Mouse (Mus musculus): ENCODE measurements around the gene Oasl1. TPM values are rescaled to one million over a fixed set of nuclear protein-coding genes. Genes with fewer than 3 reads are reported as not detected.

Oasl1 gene
- total RNA-seq, 1 experiment from 2014 or later = 1.5 TPM

DNA sequence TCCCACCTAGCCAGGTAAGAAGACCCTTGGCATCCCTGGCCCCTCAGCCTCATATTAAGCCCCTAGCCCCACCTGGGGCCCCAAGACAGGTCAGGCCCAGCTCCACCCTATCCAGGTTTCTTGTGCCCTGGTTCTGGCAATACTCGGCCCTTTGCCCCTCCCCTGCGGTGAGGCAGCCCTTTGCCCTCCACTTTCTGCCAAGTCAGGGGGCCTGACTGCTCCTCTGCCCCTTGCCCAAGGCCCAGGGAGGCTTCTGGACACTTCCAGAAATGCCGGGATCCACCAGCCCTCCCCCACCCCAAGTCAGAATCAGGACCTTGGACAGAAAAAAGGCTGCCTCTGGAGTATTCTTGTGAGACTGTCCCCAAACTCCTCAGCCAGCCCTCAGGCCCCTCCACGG lies 46.0 kb downstream of the Oasl1 start:
- DNase-seq = no peak

DNA sequence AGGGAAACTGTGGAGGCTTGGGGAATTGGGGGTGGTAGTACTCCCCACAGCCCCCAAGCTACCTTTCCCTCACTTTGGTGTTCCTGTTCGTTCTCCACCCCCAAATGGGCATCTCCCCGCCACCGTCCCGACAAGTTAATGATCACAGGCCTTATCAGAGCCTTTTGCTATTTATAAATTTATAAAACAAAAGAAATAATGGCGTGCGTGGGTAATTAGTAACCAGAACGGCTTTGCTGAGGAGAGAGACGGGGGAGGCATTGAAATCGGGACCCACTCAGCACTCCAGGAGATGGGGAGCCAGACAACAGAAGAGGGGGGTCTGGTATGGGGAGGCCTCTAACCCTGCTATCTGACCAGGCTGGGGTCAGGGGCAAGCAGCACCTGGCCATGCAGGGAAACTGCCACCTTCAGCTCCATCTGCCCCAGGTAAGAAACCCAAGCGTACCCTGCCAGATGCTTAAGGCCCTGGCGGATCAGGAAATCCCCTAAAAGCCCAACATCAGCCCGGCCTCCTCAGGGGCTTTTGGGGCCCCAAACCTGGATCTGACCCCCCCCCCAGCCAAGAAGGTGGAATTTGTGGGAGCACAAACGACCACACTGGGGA lies 46.7 kb downstream of the Oasl1 start:
- no peak for DNase-seq

DNA sequence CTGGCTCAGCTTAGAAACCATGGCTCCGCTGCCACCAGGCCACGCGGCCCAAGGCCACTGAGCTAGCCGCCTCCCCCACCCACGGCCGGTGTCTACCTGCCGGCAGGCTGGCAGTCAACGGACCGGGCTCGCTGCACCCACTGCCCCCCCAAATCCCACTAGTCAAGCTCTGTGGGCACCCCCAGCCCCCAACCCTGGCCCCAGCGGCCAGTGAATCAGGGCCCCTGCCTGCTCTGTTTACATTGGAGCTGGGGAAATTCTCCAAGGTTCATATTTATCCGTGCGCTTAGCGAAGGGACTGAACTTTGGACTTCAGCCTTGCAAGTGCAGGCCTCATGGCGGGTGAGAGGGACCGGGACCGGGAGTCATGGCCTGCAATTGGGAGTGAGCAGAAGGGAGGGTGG lies 47.8 kb downstream of the Oasl1 start, which contains the start of gene Hnf1a:
Gene Hnf1a, minus strand, starts transcription at position 271 of the 404 bp plus-strand sequence.
- DNase-seq = no peak

DNA sequence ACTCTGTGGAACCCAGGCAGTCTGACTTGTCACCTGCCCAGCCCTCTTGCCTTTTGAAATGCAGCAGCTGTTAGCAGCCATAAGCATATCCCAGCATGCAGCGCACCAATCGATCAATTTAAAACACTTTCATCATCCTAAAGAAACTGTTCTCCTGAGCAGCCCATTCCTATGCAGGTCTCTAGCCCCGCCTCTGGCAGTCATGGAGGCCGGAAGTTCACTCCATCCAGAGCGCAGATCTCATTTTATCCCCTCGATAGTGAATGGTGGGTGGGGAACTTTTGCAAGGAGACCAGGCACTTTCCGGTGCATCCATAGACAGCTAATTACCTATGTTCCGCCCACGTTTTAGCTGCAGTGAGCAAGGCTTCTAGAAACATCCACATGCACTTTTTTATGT lies 49.2 kb downstream of the Oasl1 start:
- no peak for DNase-seq

DNA sequence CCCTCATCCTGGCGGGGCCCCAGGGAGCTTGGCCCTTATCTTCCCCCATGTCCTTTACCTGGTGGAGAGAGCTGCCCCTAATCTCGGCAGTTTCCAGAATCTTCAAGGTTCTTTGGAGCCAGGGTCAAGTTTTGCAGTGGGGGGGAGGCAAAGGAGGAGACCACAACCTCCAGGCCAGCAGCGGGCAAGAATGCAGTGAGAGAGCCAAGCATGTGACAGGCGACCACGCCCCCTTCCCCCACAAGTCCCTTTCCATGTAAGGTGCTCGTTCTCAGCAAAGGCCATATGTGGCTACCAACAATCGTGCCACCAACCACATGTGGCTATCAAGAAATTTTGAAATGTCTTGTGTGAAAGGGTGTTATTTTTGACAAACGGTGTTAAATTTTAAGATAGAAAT lies 50.1 kb downstream of the Oasl1 start:
- no peak for DNase-seq

DNA sequence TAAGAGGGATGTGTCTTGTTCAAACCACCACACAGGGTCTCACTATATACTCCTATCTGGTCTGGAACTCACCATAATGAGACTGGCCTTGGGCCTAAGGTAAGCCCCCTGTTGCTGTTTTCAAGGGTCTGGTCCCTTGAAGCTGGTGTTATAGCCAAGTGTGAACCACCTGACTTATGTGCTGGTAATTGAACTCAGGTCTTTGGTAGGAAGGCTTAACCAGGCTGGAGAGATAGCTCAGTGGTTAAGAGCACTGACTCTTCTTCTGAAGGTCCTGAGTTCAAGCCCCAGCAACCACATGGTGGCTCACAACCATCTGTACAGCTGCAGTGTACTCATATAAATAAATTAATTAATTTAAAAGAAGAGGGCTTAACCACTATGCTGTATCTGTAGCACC lies 53.9 kb downstream of the Oasl1 start:
- no peak for DNase-seq

DNA sequence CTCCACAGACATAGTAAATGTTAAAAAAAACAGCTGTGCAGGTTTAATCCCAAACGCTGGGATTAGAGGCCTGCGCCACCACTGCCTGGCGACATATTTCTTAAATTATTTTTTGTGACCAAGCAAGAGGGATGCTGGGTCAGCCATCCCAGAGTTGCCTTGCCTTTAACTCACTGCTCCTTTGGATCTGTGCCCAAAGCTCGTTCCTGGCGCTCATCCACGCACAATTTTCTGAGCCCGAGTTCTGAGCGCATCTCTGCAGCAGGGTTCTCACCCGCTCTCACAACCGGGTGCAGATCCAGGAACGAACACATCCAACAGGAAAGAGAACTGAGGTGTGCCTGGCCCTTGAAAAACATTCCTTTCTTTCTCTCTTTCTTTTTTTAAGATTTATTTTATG lies 55.4 kb downstream of the Oasl1 start:
- DNase-seq = peak; percentile 25

DNA sequence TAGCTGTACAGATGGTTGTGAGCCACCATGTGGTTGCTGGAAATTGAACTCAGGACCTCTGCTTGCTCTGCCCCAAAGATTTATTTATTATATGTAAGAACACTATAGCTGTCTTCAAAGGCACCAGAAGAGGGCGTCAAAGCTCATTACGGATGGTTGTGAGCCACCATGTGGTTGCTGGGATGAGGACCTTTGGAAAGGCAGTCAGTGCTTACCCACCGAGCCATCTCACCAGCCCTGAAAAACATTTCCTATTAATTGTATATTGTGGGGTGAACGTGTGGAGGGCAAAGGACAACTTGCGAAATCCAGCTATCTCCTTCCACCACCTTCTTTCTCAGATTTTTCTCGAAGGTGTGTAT lies 55.8 kb downstream of the Oasl1 start:
- DNase-seq = no peak

DNA sequence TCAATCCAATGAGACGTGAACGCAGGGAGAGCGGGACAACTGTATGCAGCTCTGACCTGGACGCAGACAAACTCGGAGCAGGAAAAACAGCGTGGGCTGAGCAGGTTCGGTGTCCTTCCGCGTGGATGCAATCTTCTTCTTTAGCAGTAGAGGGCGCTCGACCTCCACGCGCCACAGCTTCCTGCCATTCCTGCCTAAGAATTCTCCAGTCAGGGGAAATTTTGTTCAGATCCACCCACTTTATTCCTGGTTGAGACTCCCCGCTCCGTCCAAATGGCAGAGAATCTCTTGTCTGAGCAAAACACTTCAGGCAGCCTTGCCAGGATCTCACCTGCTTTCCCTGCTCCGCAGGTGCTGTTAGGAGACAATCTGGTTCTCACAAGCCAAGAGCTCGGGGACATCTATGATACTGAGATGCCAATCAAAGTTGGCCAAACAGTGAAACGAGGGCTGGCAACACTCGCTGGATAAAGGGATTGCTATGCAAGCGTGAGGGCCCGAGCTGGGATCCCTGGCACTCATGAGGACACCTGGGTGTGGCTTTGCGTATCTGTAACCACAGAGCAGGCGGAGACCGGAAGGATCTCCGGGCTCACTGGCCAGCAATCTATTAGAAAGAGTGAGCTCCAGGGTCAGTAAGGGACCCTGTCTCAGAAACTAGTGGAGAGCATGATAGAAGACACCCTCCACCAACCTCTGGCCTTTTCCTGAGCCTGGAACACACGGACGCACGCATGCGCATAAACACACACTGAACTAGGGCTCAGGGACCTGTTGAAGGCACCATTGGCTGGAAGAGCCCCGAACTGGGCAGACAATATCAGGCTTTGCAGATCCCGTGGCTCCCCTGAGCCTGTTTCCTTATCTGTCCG lies 56.4 kb downstream of the Oasl1 start:
- peak; percentile 81 for DNase-seq

DNA sequence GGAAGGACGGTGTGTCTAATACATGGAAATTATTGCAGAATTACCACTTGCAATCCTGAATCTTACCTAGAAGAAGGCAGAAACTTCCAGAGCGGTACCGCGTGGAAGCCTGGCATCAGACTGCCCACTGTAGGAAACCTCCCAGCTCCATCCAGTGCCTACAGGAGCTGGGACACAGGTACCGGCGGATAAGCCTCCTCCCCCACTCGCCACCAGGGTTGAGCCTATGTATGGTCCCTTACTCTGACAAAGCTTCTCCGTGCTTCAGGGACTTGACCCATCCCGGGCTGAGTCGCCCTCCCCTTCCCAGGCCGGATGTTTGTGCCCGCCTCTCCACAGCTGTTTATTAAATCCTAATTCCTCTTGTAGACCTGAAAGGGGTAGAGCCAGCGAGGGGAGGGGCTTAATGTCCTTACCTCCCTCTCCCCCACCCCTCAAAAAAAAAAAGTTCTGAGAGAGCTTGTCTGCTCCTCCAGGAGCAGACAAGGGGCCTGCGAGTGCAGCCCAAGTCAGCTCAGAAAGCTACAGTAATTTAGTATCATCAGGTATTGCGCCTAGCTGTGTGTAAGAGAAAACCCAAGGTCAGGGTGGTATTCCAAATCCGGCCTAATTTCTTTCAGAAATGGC lies 57.2 kb downstream of the Oasl1 start:
- DNase-seq = no peak

DNA sequence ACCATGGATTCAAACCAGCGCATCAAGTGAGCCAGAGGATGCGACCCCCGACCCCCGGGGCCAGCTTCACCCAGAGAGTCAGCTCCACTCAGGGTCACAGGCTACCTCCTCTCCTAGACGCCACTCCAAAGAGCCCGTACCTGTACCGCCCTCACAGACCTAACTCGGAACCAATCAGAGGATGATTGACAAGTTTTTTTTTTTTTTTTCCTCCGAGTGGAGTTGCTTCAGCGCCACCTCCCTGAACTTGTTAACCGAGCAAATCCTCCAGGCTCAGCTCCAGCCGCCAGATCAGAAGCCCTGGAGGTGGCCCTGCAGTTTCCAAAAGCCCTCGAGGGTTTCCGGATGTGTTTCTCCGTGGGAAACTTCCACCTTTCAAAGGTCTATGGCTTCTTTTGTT lies 59.0 kb downstream of the Oasl1 start:
- DNase-seq = no peak

DNA sequence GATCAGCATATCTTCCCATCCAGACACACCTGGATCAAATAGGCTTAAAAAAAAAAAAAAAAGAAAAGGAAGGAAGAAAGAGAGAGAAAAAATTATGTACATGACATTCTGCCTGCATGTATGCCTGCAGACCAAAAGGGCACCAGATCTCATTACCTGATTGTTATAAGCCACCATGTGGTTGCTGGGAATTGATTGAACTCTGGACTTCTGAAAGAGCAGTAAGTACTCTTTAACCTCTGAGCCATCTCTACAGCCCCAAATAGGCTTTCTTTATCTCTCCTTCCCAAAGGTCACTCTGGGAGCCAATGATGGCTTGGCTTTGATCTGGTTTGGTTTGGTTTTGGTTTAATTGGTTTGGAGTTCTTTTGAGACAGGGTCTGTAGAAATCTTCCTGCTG lies 62.0 kb downstream of the Oasl1 start:
- DNase-seq = no peak

Other genes with a start within 250 kb of the Oasl1 start
- 39.2 and 41.7 TPM in 2 replicates for gene Gltp, start 232.3 kb upstream of the Oasl1 start, total RNA-seq (2021)
- 6.9 and 10.0 TPM in 2 replicates for gene Tchp, start 215.5 kb upstream of the Oasl1 start, total RNA-seq (2021)
- gene Ankrd13a, start 148.6 kb upstream of the Oasl1 start, total RNA-seq (2021) = 89.4 and 95.0 TPM in 2 replicates
- 42.7 and 49.4 TPM in 2 replicates for gene Git2, start 147.7 kb upstream of the Oasl1 start, total RNA-seq (2021)
- 36.8 and 43.6 TPM in 2 replicates for gene 1500011B03Rik, start 99.8 kb upstream of the Oasl1 start, total RNA-seq (2021)
- gene 4930519G04Rik, start 69.6 kb upstream of the Oasl1 start, total RNA-seq (2021) = not detected in 2 replicates
- gene Gm9936, start 64.6 kb upstream of the Oasl1 start, total RNA-seq (2021) = not detected in 2 replicates
- gene Oasl2, start 26.3 kb upstream of the Oasl1 start, total RNA-seq (2021) = 6.5 and 7.7 TPM in 2 replicates
- gene 2210016L21Rik, start 18.9 kb downstream of the Oasl1 start, total RNA-seq (2021) = 36.2 and 36.3 TPM in 2 replicates
- 0.26 and 2.0 TPM in 2 replicates for gene Hnf1a, start 47.9 kb downstream of the Oasl1 start, total RNA-seq (2021)
- 54.8 and 59.2 TPM in 2 replicates for gene Sppl3, start 87.9 kb downstream of the Oasl1 start, total RNA-seq (2021)
- not detected in 2 replicates for gene Gm10401, start 175.1 kb downstream of the Oasl1 start, total RNA-seq (2021)
- 308 and 317 TPM in 2 replicates for gene Acads, start 196.1 kb downstream of the Oasl1 start, total RNA-seq (2021)
- 36.9 and 42.8 TPM in 2 replicates for gene Unc119b, start 211.7 kb downstream of the Oasl1 start, total RNA-seq (2021)
- 140 and 144 TPM in 2 replicates for gene Mlec, start 234.9 kb downstream of the Oasl1 start, total RNA-seq (2021)

Data from adrenal gland, postnatal 14 days (tissue).